Mouse (Mus musculus): ENCODE measurements at regions not wholly inside any gene's neighbourhood (a gene's known extent, or its start where the extent isn't known, plus 50 kb on each side); places are given as distances from the start of the nearest gene placed in this dataset.
"Not testable (repeated sequence)": the region's sequence is repeated elsewhere in the genome, so short reads cannot be mapped to it uniquely, and the experiment has no call there.

GRCm38 (mm10) chr13:111309848-111310692, 55.3 kb downstream of the Actbl2 start:
- no peak for TF ChIP-seq CTCF (IDR thresholded peaks at IDR 0.05)
- intact Hi-C loops (cut with DNase I): loop anchor here (2.0 kb wide), 1 partner anchor 427 kb away; no protein-coding TSS in a partner anchor
- H3K4me3 ChIP-seq: no peak overlapping the region
- peak in 1 of 2 experiments; percentile 41 for DNase-seq (ENCODE audit: extremely low spot score in 1 of 2, low spot score in 2 of 2)
- H3K27ac ChIP-seq: peak overlapping the region; percentile 80

- intact Hi-C loops (cut with DNase I): loop anchor here (2.0 kb wide), 1 partner anchor 428 kb away; no protein-coding TSS in a partner anchor
- Histone ChIP-seq H3K27ac (peak overlapping the region; percentile 80), H3K4me3 (no peak overlapping the region)
- DNase-seq (ENCODE audit: extremely low spot score in 1 of 2, low spot score in 2 of 2): no peak
- no peak for TF ChIP-seq CTCF (IDR thresholded peaks at IDR 0.05)
Observed at GRCm38 (mm10) chr13:111310693-111311045, 55.9 kb downstream of the Actbl2 start.

DNA sequence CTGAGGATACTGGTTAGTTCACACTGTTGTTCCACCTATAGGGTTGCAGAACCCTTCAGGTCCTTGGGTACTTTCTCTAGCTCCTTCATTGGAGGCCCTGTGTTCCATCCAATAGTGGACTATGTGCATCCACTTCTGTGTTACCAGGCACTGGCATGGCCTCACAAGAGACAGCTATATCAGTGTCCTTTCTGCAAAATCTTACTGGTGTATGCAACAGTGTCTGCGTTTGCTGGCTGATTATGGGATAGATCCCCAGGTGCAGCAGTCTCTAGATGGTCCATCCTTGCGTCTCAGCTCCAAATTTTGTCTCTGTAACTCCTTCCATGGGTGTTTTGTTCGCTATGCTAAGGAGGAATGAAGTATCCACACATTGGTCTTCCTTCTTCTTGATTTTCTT, 58.7 kb downstream of the Actbl2 start:
- intact Hi-C loops (cut with DNase I); DNase-seq (ENCODE audit: extremely low spot score in 1 of 2, low spot score in 2 of 2); H3K27ac ChIP-seq; H3K4me3 ChIP-seq: not testable (repeated sequence)

- H3K4me3 ChIP-seq; DNase-seq (ENCODE audit: extremely low spot score in 1 of 2, low spot score in 2 of 2); intact Hi-C loops (cut with DNase I); H3K27ac ChIP-seq: not testable (repeated sequence)
Observed at GRCm38 (mm10) chr13:111317876-111318275, 63.1 kb downstream of the Actbl2 start.

GRCm38 (mm10) chr13:111323206-111323605, 68.4 kb downstream of the Actbl2 start:
- no peak overlapping the region for H3K4me3 ChIP-seq
- TF ChIP-seq CTCF (IDR thresholded peaks at IDR 0.05): no peak
- no peak for DNase-seq (ENCODE audit: extremely low spot score in 1 of 2, low spot score in 2 of 2)
- no peak overlapping the region for H3K27ac ChIP-seq
- intact Hi-C loops (cut with DNase I): no loop called here

DNA sequence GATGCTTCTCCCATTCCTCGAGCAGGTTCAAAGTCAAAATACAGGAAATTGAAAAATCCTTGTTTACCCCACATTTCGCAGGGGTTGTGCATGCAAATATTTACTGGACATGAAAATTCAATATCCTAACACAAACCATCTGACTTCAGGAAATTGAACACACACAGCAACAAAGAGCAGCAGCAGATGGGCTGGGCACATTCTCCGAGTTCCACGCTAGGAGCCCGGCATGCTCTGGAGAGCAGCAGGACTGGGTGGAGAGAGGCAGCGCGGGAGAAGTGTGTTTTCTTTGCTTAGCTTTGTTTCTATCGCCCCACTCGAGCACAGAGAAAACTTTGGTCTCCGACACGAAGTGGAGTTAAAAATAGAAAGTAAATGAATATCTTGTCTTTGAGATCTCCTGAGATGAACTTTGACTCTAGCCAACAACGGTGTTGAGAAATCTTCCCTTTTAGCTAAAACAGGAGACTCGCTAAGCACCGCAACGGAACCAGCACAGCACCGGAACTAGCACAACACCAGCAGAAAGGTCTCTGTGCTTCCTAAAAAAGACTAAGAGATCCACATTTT, 71.4 kb downstream of the Actbl2 start:
- Histone ChIP-seq H3K27ac (no peak overlapping the region), H3K4me3 (no peak overlapping the region)
- DNase-seq (ENCODE audit: extremely low spot score in 1 of 2, low spot score in 2 of 2): no peak
- TF ChIP-seq CTCF (IDR thresholded peaks at IDR 0.05): no peak
- intact Hi-C loops (cut with DNase I): no loop called here

- H3K27ac ChIP-seq: no peak overlapping the region
- intact Hi-C loops (cut with DNase I): no loop called here
- no peak for DNase-seq (ENCODE audit: extremely low spot score in 1 of 2, low spot score in 2 of 2)
- no peak overlapping the region for H3K4me3 ChIP-seq
- no peak for TF ChIP-seq CTCF (IDR thresholded peaks at IDR 0.05)
Observed at GRCm38 (mm10) chr13:111333035-111333434, 78.2 kb downstream of the Actbl2 start.

DNA sequence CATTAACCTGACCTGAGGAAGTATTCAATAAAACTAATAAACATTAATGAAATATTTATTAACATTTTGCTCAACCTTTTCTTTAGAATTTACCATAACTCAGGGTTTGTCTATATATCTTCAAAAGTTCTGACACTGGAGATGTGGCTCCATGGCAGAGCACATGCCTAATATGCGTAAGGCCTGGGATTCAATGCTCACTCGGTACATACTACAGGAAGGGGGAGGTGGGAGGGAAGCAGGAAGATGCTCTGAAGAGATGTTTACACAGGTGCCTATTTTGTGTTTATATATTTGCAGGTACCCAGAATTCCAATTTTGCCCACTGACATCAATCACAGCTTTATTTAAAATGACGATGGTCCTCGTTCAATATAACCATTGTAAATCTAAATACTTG, 79.0 kb downstream of the Actbl2 start:
- DNase-seq (ENCODE audit: extremely low spot score in 1 of 2, low spot score in 2 of 2): no peak
- TF ChIP-seq CTCF (IDR thresholded peaks at IDR 0.05): no peak
- intact Hi-C loops (cut with DNase I): no loop called here
- Histone ChIP-seq H3K4me3 (no peak overlapping the region), H3K27ac (no peak overlapping the region)

DNA sequence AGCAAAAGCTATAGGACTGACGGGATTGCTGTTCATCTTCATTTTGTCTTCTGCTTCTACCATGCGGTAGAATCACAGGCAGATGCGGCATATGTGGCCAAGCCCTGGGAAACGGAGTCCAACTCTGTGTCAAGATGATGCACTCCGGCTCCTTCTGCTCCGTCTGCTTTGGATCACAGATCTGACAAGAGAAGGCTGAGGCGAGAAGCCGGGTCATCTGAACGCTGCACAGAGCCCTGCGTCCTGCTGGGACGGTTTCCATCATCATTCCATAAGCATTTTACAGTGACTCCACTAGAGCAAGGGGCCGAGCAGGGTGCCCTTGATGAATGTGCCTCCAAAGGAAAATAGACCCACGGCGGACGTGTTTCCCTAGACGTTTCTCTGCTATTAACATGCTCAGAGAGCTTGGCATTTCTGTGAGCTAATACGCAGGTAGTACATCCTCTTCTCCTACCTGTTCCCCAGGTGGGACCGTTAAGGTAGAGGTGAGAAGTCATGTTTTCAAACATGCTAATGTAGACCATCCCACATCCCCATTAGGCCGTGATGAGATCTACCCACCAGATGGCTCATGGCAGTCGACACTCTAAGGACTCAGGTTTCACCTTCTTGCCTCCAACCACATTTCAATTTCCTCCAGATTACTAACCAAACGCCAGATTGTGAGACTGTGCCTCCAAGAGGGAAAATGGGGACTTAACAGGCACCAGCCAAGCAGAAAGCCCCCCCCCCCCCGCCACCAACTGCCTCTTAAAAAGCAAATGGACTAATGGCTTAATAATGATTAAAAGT, 79.6 kb downstream of the Actbl2 start:
- no peak for TF ChIP-seq CTCF (IDR thresholded peaks at IDR 0.05)
- no peak overlapping the region for H3K4me3 ChIP-seq
- intact Hi-C loops (cut with DNase I): no loop called here
- no peak overlapping the region for H3K27ac ChIP-seq
- DNase-seq (ENCODE audit: extremely low spot score in 1 of 2, low spot score in 2 of 2): no peak

GRCm38 (mm10) chr13:111344981-111345380, 90.2 kb downstream of the Actbl2 start:
- no peak overlapping the region for H3K27ac ChIP-seq
- DNase-seq (ENCODE audit: extremely low spot score in 1 of 2, low spot score in 2 of 2): no peak
- TF ChIP-seq CTCF (IDR thresholded peaks at IDR 0.05): no peak
- intact Hi-C loops (cut with DNase I): no loop called here
- no peak overlapping the region for H3K4me3 ChIP-seq

DNA sequence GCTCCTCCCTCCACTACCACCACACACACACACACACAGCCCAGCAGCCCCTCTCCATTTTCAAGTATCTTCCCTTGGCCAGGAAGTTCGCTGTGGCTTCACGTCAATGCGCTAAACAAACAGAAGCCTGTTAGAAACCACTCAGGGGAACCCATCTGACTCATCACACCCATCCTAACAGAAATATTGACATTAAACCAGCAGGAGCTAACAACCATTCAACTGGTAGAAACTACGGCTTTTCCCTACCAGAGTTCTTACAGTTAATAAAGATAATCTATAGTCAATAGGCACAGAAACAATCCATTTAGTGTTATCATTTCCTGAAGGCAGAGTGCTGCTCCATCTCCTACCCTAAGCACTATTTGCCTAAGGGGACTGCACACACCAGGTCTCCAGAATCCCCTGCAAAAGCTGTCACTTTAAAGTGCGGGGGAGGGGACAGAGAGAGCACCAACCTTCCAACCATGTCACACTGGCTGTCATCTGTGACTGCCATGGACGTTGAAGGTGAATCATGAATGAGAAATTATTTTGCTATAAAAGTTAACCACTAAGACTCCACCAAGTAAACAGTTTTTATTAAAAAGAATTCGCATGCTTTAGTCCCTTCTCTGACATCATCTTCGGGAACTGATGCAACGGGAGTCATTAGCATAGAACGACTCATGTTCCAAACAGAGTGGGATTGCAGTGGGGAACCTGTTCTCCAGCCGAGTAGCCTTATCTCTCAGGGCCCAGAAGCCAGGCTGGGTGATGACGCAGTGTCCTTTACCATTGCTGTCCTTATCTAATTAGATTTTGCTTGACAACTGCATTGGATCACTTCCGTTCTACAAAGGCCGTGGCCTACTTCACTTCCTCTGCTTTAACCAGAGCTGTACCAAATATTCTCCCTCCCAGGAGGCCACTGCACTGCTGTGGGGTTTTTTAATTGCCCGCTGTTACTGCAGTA, 91.0 kb downstream of the Actbl2 start:
- Histone ChIP-seq H3K4me3 (no peak overlapping the region), H3K27ac (no peak overlapping the region)
- intact Hi-C loops (cut with DNase I): no loop called here
- TF ChIP-seq CTCF (IDR thresholded peaks at IDR 0.05): no peak
- no peak for DNase-seq (ENCODE audit: extremely low spot score in 1 of 2, low spot score in 2 of 2)

All from left cerebral cortex, adult 2 months (tissue).